Mouse (Mus musculus) kidney, adult 9 months (tissue): ENCODE measurements at regions not wholly inside any gene's neighbourhood (a gene's known extent, or its start where the extent isn't known, plus 50 kb on each side); places are given as distances from the start of the nearest gene placed in this dataset.

Source experiments
- DNase-seq: peaks from one replicate; pipeline ENCODE4 v3.0.0; 2022

DNA sequence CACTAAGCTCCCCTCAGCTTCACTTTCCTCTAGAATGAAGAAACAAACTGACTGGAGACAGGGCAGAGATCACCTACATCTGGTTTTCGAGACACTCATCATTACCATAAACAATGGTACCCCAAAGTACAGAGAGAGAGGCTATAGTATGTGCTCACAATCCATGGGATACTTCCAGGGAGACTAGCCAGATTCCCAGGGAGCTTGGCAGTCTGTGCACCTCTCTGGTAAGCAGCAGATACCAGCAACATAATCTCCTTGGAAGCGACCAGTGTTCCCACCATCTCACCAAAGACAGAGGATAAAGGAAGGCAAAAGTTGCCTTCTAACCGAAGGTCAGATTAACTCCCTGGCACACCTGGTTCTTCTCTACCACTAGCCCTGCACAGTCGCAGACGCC, 256.4 kb downstream of the Prdm2 start:
- DNase-seq: no peak

DNA sequence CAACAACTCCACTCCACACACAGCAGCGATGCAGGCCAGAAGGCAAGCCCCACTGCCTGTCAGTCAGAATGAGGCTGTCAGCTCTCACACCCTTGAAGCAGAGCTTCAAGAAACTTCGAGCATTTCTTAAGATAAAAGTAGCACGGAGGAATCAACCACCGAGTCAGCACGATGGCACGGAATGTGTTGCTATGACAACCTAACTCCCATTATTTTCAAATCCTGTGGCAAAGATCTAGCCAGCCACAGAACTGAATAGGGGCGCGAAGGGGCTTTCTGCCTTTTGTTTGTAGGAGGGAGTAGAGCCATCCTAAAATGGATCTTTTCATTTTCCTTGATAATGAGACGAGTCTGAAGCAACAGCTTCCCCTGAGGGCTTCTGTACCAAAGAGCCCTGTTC, 259.1 kb downstream of the Prdm2 start:
- DNase-seq: no peak

DNA sequence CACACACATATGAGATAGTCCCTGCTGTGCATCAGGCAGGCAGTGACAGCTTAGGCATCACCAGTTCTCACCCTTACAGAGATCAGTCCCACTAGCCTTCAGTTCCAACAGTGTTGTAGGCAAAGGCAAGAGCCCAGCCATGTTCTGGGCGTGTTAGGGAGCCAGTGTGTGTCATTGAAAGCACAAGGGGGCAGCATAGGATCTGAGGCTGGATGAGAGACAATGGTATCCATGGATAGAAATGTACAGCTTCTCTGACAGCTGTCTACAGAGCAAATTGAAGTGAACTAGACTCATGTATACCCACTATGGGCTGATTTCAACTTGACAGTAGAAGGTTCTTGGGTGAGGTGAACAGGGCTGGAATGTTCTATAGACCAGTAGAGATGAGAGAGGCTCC, 259.9 kb downstream of the Prdm2 start:
- DNase-seq: no peak

DNA sequence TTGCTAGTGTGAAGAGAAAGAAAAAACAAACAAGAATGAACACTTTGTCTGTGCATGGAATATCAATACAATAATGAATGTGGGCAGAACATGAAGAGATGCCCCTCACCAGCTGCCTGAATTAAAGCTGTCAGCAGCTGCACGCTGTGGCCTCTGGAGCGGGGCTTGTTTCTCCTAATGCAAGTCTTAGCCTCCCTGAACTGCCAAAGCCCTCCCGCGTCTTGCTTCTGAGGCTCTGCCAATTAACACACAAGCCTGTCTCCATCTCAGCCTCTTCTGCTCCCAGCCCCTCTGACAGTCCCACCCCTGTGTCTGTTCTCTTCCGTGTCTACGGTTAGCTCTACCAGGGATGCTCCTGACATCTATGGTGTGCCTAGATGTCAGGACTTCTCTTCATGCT, 265.1 kb downstream of the Prdm2 start:
- DNase-seq: no peak

DNA sequence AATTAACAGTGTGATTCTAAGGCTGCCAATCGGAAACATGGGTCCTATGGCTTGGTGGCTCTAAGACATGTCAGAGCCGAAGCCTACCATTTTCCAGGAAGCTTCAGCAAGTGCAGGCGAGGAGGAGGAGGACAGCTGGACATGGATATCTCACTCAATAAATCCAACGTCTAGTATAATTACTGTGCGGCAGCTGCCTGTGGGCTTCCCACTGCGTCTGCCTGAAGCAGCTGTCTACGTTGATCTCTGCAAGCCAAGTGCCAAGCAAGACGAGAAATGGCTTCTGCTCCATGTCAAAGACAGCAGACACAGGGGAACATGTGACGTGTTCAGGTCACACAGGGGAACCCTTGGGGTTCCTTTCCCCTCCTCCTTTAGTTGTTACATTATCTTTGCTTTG, 279.2 kb downstream of the Prdm2 start:
- DNase-seq: no peak

DNA sequence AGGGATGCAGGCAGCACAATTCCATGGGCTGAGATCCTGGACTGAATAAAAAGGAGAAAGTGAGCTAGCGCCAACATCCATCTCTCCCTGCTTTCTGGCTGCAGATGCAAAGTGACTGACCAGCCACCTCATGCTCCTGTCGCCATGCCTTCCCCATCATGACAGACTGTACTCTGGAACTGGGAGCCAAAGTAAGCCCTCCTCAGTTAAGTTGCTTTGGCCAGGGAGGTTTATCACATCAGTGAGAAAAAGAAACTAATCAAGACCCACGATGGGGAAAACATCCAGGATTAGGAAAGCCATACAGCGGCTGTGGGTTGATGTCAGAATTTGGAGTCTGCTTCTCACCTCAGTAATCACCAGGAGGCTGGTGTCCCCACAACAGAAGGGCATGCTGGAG, 283.6 kb downstream of the Prdm2 start:
- no peak for DNase-seq

DNA sequence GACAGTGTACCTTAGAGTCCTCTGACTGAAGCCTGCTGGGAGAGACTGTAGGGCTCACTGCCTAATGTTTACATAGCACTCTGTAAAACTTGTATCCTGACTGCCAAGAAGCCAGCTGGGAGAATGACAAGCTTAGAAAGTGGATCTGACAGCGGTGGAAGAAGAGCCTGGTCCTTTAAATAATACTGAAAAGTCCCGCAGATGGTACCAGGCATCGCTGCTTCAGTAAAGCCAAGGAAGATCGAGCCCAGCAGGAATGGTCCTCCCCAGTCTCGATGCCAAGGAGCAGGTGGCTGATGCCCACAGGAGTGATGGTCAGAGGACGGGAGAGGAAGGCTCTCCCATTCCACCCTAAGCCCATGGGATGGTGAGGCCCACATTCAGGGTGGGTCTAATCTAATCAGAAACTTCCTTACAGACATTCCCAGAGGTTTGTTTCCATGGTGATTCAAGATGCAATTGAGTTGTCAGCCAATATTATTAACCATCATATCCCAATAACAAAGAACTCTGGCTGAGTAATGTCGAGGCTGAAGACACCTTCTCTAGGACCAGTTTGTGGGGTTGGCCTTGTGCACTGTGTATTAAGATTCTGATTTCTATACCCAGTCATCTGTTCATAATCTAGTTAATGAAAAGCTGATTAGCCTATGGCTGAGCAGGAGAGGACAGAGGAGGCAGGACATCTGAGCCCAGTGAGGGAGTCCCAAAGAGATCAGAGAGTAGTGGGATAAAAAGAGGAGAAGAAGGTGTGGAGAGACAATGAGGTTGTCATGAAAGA, 285.3 kb downstream of the Prdm2 start:
- no peak for DNase-seq

DNA sequence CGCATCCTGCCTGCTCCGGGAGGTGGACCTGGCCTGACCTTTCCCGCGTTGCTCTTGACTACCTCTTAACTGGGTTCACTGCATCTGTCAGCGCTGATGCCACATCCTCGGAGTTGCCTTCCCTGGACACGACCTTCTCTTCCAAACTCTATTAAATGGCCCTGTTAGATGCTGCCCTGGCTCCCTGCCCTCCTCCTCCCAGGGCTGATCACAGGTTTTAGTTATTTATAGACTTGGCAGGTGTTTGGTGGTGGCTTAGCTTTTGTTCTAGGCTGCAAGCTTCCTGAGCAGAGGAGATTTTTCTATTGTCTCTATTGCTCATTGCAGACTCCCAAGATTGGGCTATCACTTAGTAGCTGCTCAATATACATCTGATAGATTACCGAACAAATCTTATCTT, 287.7 kb downstream of the Prdm2 start:
- no peak for DNase-seq

DNA sequence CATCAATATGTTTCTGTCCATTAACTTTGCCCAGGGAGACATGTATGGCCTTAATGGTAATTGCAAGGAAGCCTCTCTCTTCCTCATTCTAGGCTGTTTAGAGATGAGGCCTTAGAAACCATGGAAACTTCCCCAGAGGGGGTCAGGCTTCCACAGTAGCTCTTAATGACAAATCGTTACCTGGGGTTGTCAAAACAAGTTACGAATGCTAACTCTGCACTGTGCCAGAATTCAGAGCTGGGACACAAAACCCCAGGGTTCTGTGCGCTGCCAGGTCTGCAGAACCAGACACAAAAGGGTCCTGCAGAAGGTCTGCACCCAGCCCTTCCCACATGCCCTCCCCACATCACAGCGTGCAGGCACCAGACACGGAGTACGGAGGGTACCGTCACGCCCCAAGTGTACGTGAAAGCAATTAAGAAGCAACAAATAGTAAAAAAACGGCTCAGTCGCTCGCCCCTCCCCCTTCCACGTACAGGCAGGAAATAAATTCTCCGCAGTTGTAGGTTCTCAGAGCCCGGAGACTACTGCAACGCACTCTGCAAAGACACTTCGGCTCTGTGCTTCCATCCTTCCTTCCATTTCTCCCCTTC, 303.3 kb downstream of the Prdm2 start:
- no peak for DNase-seq

DNA sequence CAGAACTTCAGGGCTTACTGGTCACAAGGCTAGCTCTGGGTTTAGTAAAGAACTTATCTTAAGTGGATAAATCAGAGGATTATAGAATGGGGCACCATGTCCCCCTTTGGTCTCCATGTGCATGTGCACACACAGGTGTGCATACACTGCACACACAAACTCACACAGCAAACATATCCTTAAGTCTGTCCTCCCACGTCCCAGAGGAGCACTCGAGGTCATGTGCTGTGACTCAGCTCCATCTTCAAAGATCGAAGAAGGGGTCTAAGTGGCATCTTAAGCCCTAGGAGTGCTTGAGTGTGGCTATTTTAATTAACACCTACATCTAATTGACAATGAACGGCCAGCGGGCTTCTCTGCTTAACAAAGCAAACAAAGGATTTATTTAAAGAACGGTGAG, 304.0 kb downstream of the Prdm2 start:
- DNase-seq: no peak

DNA sequence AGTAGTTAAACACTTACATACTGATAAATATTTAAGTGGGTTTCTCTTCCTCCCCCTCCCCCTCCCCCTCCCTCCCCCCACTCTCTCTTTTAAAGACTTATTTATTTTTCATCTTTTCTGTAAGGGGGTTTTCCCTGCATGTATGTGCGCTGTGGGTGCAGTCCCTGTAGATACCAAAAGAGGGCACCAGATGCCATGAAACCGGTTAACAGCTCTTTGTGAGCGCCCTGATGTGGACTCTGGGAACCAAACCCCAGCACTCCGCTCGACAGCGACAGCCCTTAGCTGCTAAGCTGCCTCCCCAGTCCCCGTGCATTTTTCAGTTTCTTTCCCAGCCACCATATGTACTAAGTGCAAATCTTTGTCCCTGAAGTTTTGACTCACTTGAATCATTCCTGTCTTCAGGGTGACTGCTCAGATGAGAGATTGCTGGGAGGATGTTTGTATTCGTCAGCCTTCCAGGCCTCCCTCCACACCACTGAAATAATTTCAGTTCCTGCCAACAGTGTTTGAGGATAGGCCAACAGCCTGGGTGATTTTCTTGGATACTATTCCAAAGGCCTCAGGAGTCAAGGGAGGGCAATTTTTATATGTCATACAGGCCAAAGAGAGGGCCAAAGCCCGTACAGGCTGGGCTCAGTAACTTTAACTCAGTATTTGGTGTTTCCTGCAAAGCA, 309.3 kb downstream of the Prdm2 start:
- no peak for DNase-seq

DNA sequence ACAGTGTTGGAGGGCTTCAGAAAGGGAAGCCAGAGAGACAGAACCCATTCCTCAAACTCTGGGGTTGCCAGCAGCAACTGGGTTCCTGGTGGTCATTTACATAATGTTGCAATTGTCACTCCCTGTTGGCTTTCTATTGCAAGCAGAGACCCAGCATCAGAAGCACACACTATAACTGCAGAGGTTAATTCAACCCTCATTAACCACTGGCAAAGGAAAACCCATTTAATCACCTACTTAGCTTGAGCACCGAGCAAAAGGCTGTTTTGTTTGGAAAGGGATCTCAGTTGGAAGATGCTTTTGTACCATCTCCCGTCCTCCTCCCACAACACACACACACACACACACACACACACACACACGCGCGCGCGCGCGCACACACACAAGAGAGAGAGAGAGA, 312.0 kb downstream of the Prdm2 start:
- no peak for DNase-seq

DNA sequence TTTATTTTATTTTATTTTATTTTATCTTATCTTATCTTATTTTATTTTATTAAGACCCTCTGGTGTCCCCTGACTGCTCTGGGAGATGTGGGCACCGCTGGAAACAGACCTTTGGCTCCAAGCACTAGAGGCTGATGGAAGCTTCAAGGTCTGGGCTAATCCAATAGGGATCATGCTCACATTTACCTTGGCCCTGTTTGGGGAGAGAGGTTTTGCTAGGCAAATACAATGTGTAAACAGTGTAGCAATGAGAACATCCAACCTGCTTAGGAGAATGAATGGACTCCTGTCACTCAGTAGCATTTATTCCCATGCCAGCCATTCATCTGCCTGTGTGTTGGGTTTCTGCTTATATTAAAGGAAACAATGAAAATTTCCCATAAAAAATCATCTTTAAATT, 313.8 kb downstream of the Prdm2 start:
- DNase-seq: no peak

DNA sequence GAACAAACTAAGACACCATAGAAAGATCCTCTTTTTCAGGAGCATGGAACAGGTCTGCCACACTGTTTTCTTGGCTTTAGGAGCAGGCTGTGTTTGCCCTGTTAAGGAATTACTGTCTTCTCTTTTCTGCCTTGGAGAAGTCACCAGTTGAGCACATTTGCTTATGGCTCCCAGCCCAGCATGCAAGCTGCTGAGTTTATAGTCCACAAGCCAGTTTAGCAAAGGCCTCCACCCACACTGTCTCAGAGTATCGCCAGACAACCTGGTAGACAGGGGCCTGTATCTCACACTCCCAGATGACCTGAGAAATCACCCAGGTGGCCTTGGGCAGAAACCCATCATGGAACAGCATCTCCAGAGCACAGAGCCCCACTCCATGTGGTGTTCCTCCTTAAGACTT, 322.1 kb downstream of the Prdm2 start:
- no peak for DNase-seq

DNA sequence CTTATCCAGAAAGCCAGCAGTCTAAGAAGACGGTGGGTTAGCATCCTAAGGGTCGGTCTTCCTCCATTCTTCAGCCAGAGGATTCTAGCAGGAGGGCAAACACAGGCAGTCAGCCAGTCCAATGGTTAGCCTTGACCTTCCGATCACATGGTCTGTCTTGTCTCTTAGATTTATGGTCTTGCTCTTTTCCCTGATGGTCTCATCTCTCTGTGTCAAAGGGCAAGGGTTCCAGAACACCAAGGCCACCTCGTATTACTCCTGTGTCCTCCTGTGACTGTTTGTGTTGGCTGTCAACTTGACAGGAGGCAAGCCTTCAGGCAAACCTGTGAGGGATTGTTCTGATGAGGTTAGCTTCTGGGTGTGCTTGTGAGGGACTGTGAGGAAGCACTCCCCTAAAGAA, 323.9 kb downstream of the Prdm2 start:
- no peak for DNase-seq

DNA sequence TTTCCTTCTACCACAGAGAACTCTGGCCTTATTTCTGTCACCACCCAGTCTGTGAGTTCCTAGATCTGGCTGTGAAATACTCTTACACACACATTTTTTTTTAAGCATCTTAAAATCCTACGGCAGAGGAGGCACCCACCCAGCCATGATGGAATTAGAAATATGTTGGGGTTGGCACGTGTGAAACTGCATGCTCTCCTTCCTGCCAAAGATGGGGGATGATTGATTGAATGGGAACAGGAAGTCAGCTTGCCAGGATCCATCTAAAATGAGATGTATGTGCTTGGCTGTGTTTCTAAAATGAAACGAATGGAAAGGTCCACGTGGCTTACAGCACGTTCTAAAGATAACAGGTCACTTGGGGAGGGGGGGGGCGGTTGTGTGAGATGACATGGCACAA, 324.9 kb downstream of the Prdm2 start:
- no peak for DNase-seq

DNA sequence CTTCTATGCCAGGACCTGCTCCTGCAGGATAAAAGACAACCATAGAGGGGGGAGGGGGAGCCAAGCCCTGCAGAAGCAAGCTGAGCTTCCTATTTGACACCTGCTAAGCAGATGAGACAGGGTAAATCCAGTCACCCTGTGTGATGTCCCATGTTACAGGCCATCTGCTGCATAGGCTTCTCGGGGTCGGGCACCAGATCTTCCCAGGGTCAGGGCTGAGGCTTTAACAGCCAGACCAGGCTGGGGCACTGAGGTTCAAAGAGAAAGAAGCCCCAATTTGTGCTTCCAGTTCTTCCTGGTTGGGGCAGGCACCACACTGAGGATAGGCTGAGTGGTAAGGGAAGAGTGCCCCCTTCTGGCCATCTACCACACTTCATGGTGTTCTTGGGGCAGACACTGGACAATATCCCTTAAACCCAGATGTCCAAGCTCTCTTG, 332.5 kb downstream of the Prdm2 start:
- peak; percentile 61 for DNase-seq

DNA sequence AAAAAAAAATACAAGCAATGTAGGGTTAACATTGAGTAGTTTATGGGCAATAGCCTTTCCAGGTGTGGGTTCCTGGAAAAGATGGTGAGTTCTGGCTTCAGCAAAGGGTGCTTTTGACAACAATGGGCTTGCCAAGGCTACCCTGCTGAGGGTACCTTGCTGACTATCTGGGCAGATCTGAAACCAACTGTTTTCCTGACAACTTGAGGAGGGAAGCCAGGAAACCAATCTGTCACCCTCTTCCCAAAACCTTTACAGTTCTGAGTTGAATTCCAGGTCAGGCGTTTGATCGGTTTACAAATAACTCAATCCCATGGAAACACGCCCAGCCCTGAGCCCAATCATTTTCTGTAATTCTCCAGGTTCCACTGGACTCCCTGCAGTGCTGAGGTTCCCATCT, 336.6 kb downstream of the Prdm2 start:
- no peak for DNase-seq

DNA sequence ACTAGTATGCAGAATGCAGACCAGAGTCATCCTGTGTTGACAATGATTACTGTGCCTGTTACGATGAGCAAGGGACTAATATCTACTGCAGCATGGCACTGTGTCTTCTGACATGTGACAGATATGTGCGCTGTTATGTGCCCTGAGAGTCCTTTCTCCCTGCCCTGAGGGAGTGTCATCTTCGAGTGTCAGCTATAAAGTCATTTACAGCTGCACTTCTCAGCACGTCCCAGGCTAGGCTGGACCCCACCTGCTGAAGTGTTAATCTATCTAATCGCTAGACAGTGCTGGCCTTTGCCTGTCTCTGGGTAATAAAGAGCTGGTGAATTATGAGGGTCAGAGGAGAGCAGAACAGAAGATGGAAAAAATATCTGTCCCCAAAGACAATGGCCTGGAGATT, 337.7 kb downstream of the Prdm2 start:
- DNase-seq: no peak

DNA sequence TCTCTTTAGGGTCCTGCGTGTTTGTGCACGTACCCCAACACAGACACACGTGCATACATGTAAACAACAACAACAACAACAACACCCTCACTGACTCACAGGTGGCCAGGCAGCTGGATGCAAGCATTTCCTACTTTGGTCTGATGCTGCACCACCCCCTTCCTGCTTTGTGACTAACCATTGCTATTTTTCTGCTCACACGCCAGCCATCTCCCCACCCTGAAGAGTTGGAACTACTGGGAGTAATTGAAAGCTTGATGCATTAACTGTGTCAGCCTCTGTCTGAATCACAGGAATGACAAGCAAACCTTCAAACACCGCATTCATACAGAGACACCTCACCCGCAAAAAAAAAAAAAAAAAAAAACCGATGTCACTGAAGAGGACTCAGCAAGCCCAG, 346.5 kb downstream of the Prdm2 start:
- no peak for DNase-seq

DNA sequence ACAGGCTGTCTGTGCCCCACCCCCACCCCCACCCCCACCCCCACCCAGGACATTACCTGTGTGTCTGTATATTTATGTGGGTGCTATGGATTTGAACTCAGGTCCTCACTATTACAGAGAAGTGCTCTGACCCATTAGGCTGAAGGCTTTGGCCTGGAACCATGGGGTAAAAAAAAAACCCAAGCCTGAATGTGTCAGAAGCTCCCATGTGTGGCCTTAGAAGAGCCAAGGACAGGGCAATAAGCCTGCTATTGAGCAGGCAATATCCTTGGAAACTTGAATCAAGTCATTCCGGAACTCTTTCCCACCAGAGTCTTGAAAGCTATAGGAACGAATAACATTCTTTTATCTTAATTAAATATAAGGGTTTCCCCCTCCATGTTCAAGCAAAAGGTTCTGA, 347.2 kb downstream of the Prdm2 start:
- DNase-seq: no peak

DNA sequence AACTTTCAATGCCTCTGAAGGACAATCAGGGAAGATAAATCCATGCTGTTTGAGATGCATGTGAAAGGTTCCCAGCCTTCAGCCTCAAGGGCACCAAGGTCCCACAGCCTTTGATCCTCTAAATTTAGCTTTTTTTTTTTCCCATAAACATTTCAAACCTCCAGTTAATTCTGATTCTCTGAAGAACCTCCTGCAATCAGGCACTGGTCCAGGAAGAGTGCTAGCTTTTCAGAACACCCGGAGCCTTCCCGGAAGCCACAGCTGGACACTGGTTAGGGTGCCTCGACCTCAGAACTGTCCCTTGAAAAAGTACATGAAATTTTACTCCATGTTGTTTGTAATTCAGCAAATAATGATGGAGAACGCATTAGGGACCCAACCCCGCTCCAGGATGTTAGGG, 348.9 kb downstream of the Prdm2 start:
- no peak for DNase-seq

DNA sequence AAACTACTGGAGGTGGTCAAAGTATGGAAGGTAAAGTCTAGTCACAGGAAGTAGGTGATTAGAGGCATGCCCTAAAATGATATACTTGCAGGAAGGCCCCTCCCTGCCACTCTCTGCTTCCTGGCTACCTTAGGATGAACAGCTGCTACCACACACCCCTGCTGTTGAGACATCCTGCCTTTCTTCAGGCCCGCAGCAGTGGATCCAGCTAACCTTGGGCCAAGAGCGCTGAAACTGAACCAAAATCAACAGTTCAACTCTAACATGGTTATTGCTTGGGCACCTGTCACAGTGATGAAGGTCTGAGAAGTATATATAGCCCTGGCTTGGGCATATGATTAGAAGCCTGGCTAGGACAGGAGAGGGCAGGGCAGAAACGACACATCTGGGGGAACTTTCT, 352.4 kb downstream of the Prdm2 start:
- no peak for DNase-seq

DNA sequence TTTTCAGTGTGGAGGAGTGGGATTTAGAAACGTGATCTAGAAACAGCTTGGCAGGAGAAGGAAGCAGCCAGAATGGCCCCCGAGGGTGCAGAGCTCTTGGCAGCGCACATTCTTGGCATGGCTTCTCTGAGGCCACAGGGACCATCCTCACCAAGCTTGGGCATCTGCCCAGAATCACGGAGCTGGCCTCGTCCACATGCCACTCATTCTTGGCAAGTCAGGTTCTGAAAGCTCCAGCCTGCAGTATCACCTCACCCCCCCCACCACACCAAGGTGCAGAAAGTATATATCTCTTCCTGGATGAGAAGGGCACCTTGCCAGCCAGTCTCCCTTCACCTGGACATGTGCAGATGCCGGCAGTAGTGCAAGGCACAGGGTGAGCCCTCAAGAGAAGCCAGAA, 356.2 kb downstream of the Prdm2 start:
- peak; percentile 30 for DNase-seq

DNA sequence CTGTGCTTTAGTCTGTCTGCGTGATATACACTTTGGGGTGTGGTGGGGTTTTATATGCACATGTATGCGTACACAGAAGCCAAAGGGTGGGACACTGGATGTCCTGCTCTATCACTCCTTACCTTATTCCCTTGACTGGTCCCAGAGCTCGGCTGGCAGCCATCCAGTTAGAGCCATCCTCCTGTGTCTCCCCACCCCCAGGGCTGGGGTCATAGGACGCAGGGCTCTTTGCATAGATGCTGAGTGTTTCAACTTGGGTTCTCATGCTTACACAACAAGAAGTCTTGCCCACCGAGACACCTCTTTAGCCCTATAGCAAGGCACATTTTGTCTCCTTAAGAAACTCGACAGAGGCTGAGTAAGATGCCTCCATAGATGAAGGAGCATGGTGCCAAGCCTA, 357.2 kb downstream of the Prdm2 start:
- no peak for DNase-seq
